Mouse (Mus musculus): ENCODE results near the gene Zfp553.

The Zfp553 gene

GRCm38 (mm10) chr7:127271093-127271492, 38.2 kb downstream of the Zfp553 start:
- DNase-seq (ENCODE audit: low spot score in 2 of 2) = no peak

- no peak for DNase-seq (ENCODE audit: low spot score in 2 of 2)
Measured at GRCm38 (mm10) chr7:127272566-127272965, 39.7 kb downstream of the Zfp553 start.

GRCm38 (mm10) chr7:127273118-127273923, 40.5 kb downstream of the Zfp553 start:
- no peak for DNase-seq (ENCODE audit: low spot score in 2 of 2)

- peak; percentile 93 to 94 for DNase-seq (ENCODE audit: low spot score in 2 of 2)
Measured at GRCm38 (mm10) chr7:127273925-127274789, 41.3 kb downstream of the Zfp553 start, which contains the start of gene Sephs2. TSS of gene Sephs2 (minus strand) at chr7:127274055.

- no peak for DNase-seq (ENCODE audit: low spot score in 2 of 2)
Measured at GRCm38 (mm10) chr7:127276519-127276961, 43.7 kb downstream of the Zfp553 start.

GRCm38 (mm10) chr7:127278311-127278710, 45.5 kb downstream of the Zfp553 start:
- DNase-seq (ENCODE audit: low spot score in 2 of 2) = no peak

- DNase-seq (ENCODE audit: low spot score in 2 of 2) = no peak
Measured at GRCm38 (mm10) chr7:127280092-127280491, 47.2 kb downstream of the Zfp553 start.

- no peak for DNase-seq (ENCODE audit: low spot score in 2 of 2)
Measured at GRCm38 (mm10) chr7:127281114-127281513, 48.3 kb downstream of the Zfp553 start.

GRCm38 (mm10) chr7:127282190-127282589, 49.3 kb downstream of the Zfp553 start:
- DNase-seq (ENCODE audit: low spot score in 2 of 2) = no peak

GRCm38 (mm10) chr7:127285154-127285553, 52.3 kb downstream of the Zfp553 start:
- no peak for DNase-seq (ENCODE audit: low spot score in 2 of 2)

All from right cerebral cortex, postnatal 36 days (tissue).